Mouse (Mus musculus) midbrain, embryonic 10.5 days (tissue): ENCODE data around the gene Agtr1a. TPM values are rescaled to one million over a fixed set of nuclear protein-coding genes. Genes with fewer than 3 reads are reported as not detected.

Source experiments
- DNase-seq: peaks from one replicate; pipeline ENCODE4 v3.0.0-alpha.2; 2017; ENCODE audit warnings: low spot score
- H3K27ac ChIP-seq: fragments of 300-500 bp; sonication (generic); replicated peaks from 2 replicates; pipeline ENCODE4 v1.5.1; 2016; ENCODE audit warnings: mild to moderate bottlenecking
- H3K27me3 ChIP-seq: fragments of 300-500 bp; sonication (generic); 2 replicates; pipeline ENCODE4 v1.6.1; 2016; ENCODE audit warnings: low read depth, mild to moderate bottlenecking; ENCODE audit not compliant: poor library complexity, severe bottlenecking
- H3K36me3 ChIP-seq: fragments of 300-500 bp; sonication (generic); 2 replicates; pipeline ENCODE4 v1.6.1; 2016; ENCODE audit warnings: mild to moderate bottlenecking, moderate library complexity
- H3K4me1 ChIP-seq: fragments of 300-500 bp; sonication (generic); 2 replicates; pipeline ENCODE4 v1.6.1; 2016
- H3K4me3 ChIP-seq: fragments of 300-500 bp; sonication (generic); 2 replicates; pipeline ENCODE4 v1.5.1; 2016; ENCODE audit warnings: mild to moderate bottlenecking, moderate library complexity
- H3K9me3 ChIP-seq: fragments of 300-500 bp; sonication (generic); replicated peaks from 2 replicates; pipeline ENCODE4 v1.6.1; 2016; ENCODE audit warnings: mild to moderate bottlenecking
- WGBS: fragments of 180-500 bp; shearing (Covaris S2); methylation state at CpG from one replicate; pipeline ENCODE4 v1.1.7; 2016; 5-methylcytosine and 5-hydroxymethylcytosine counted together
- polyA plus RNA-seq: library from polyadenylated mRNA; unstranded; fragments of >200 nt; fragmentation: Nextera tagmentation; extraction: Ambion mirVana; gene quantifications from 2 replicates; pipeline ENCODE4 v1.2.1, GENCODE M21; 2016

The Agtr1a gene
- polyA plus RNA-seq, 1 experiment from 2014 or later = 1.00 TPM

DNA sequence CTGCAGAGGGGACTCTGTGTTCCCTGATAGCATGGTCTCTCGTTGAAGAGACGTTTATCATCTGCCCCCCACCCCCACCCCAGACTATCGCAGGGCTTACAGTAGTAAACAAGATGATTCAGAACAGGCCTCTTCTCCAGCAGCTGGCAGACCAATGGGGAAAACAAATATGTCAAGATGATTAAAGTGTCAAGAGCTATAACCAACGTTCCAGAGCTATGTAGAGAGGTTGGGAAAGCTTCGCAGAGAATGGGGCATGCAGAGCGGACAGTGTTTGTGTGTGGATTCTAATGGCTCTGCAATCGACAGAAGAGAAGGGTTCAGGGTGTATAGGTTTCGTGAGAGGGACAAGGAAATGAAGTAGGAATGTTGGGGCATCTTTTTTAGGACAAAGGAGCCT, 31.9 kb downstream of the Agtr1a start:
- Histone ChIP-seq H3K36me3 (no peaks in the 10 kb centered on the region), H3K4me1 (no peaks in the 10 kb centered on the region), H3K4me3 (no peak overlapping the region), H3K27ac (no peak overlapping the region), H3K9me3 (no peaks in the 10 kb centered on the region; the same call in 1 of the 2 replicates), H3K27me3 (no peaks in the 10 kb centered on the region)
- WGBS = 79% methylated on average over 8 of the region's 8 CpGs
- no peak for DNase-seq

DNA sequence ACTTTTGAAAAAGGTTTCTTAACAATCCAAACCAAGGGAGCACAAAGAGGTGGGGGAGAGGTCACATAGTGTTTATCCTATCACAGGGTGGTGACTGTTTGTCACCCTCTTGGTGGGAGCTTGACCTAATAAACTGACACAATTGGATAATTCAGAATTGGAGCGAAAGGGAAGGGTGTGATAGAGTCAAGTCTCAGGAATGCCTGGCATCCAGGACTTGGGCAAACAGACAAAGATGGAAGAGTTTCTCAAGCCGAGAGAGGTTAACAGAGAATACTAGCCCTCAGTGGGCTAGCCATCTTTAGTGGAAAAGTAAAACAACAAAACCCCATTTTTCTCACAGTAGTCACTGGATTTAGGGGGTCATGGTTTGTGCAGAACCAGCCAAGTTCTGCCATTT, 32.5 kb downstream of the Agtr1a start:
- H3K4me3 ChIP-seq = no peak overlapping the region
- no peak overlapping the region for H3K27ac ChIP-seq
- no peaks in the 10 kb centered on the region for H3K36me3 ChIP-seq
- H3K27me3 ChIP-seq = no peaks in the 10 kb centered on the region
- DNase-seq = no peak
- 63% methylated on average over 2 of the region's 2 CpGs for WGBS
- H3K9me3 ChIP-seq = no peaks in the 10 kb centered on the region; the same call in 1 of the 2 replicates
- no peaks in the 10 kb centered on the region for H3K4me1 ChIP-seq

DNA sequence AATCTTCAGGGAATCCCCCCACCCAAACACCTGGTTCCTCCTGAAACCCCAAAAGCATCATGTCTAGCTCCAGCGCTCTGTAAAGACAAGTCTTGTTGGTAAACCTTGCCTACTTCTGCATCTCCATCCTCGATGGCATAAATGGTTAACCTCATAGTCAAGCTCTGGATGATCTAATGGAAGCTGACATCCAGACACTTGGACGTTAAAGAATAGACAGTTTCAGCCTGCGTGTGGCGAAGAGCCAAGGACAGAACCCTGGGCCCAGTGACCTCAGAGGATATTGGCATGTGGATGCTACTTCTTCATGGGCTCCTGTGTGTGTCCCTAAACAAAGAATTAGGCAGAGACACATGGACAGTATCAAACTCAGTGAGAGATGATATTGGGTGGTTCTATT, 42.6 kb downstream of the Agtr1a start:
- WGBS = 91% methylated on average over 5 of the region's 5 CpGs
- Histone ChIP-seq H3K36me3 (no peaks in the 10 kb centered on the region), H3K27ac (no peak overlapping the region), H3K27me3 (no peaks in the 10 kb centered on the region), H3K4me3 (no peak overlapping the region), H3K4me1 (no peaks in the 10 kb centered on the region), H3K9me3 (no peaks in the 10 kb centered on the region)
- no peak for DNase-seq

DNA sequence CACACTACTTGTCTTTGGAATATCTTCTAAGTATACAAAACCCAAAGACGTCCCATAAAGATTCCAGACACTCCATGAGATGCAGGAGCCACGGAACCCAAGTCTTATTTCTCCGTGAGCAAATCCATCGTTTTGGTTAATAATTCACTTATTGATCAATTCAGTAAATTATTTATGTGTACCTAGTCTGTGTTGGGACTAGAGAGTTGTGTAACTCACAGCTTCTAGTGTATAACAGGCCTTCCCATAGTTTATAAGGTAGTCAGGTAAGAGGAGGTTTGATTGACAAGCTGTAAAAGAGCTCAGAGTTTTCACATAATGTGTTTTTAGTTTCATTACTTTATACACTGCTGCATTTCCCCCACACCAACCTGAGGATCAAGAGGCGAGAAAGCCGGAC, 48.9 kb downstream of the Agtr1a start:
- no peak overlapping the region for H3K27ac ChIP-seq
- no peaks in the 10 kb centered on the region for H3K9me3 ChIP-seq

DNA sequence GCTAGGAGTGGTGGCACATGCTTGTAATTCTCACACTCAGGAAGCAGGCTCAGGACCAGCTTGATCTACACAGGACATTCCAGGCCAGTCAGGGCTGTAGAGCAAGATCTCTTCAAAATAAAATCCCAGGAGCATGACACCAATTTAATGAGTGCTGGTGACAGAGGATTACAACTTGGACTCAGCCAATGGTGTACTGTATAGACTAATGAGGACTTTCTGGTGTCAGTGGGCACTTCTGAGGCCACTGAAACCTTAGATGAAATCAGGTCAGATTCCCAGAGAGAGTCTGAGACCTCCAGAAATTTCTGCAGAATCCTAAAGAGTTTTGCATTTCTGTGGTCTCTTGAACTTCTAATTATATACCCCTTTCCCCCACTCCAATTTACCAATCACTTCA, 57.9 kb downstream of the Agtr1a start:
- Histone ChIP-seq H3K36me3 (no peaks in the 10 kb centered on the region), H3K4me1 (no peaks in the 10 kb centered on the region), H3K27me3 (no peaks in the 10 kb centered on the region), H3K9me3 (peaks cover 6% of the 10 kb centered on the region; the same call in 1 of the 2 replicates), H3K4me3 (no peak overlapping the region), H3K27ac (no peak overlapping the region)
- no peak for DNase-seq

More for the DNA sequence above, 48.9 kb downstream of the Agtr1a start:
- DNase-seq = no peak
- H3K27me3 ChIP-seq = no peaks in the 10 kb centered on the region
- no peaks in the 10 kb centered on the region for H3K4me1 ChIP-seq
- H3K4me3 ChIP-seq = no peak overlapping the region
- WGBS = 88% methylated on average over 6 of the region's 6 CpGs
- no peaks in the 10 kb centered on the region for H3K36me3 ChIP-seq

DNA sequence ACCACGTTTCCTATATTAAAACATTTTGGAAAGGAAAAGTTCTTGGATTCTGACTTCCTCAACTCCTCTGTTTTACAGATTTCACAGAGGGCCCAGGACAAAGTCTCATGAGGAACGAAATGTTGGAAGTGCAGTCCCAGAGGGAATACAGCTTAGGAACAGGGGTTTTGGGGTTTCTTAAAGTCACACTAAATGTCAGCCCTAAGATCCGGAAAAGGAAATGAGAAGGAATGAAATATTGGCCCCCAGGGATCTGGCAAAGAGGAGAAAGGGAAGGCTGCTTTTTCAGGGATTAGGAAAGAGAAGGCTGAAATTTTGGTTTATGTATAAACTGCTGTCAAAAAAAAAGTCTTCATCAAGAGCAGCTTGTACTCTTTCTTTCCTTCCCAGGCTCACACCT, 60.2 kb downstream of the Agtr1a start:
- H3K27ac ChIP-seq = no peak overlapping the region
- H3K9me3 ChIP-seq = peaks cover 6% of the 10 kb centered on the region; the same call in 1 of the 2 replicates
- no peak for DNase-seq
- WGBS = 80% methylated on average over 3 of the region's 3 CpGs
- H3K4me1 ChIP-seq = peaks cover 3% of the 10 kb centered on the region; the same call in 1 of the 2 replicates
- H3K36me3 ChIP-seq = no peaks in the 10 kb centered on the region
- H3K4me3 ChIP-seq = no peak overlapping the region
- no peaks in the 10 kb centered on the region for H3K27me3 ChIP-seq

DNA sequence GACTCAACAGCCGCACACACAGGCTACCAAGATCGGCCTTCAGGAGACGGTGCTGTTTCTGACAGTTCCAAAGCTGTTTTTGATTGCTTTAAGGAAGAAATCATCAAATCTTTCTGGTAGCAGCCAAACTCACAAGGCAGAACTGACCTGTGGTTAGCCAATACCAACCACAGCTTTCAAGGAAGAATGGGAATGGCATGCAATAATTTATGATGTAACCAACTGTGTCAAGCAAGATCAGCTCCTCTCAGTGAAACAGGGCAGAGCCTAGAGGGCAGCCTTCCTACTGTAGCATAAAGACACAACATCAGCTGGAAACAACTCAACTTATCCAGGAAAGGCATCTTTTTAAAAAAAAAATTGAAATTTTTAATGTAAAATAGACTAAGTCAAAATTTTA, 62.6 kb downstream of the Agtr1a start:
- H3K9me3 ChIP-seq = no peaks in the 10 kb centered on the region
- H3K36me3 ChIP-seq = no peaks in the 10 kb centered on the region
- H3K27ac ChIP-seq = no peak overlapping the region
- 92% methylated on average over 3 of the region's 3 CpGs for WGBS
- DNase-seq = no peak
- no peak overlapping the region for H3K4me3 ChIP-seq
- no peaks in the 10 kb centered on the region for H3K27me3 ChIP-seq
- H3K4me1 ChIP-seq = peaks cover 3% of the 10 kb centered on the region; the same call in 1 of the 2 replicates

DNA sequence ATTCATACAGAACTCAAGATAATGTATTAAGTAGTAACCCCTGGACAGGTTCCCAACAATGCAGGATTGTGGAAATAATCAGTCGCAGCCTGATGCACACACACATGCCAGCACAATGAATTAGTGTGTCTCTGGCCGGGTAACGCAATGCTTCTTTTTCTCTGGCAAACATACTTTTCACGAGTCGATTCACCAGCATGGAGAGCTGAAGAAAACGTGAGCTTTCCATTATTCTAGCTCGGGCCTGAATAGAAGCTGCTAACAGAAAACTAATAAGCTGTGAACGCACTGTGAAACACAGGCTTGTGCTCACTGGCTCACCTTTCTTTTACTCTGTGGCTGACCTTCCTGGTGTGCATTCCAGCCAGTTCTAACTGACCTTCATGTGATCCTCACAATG, 64.4 kb downstream of the Agtr1a start:
- H3K9me3 ChIP-seq = no peaks in the 10 kb centered on the region
- no peak for DNase-seq
- H3K36me3 ChIP-seq = no peaks in the 10 kb centered on the region
- no peaks in the 10 kb centered on the region for H3K27me3 ChIP-seq
- 67% methylated on average over 8 of the region's 8 CpGs for WGBS
- peaks cover 3% of the 10 kb centered on the region; the same call in 1 of the 2 replicates for H3K4me1 ChIP-seq
- H3K27ac ChIP-seq = no peak overlapping the region
- no peak overlapping the region for H3K4me3 ChIP-seq

DNA sequence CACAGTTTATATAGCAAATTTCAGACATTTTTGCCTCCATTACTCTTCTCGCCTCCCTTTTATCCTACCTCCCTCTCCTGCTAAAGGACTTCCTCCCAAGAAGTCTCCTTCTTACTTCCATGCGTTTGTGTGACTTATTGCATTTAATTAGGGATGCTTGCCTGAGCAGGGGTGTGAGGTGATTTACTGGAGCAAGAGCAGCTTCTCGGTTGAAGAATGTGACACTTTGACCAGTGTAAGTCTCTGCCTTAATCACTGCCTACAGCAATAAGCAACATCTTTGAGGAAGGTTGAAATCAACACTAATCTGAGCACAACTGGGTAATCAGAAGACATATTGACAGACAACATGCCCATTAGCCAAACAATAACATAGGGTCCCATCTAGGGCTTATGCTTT, 67.6 kb downstream of the Agtr1a start:
- DNase-seq = no peak
- Histone ChIP-seq H3K9me3 (peaks cover 7% of the 10 kb centered on the region; the same call in 1 of the 2 replicates), H3K36me3 (no peaks in the 10 kb centered on the region), H3K4me3 (no peak overlapping the region), H3K27me3 (no peaks in the 10 kb centered on the region), H3K4me1 (peaks cover 3% of the 10 kb centered on the region; the same call in 1 of the 2 replicates), H3K27ac (no peak overlapping the region)
- 69% methylated on average over 3 of the region's 3 CpGs for whole genome bisulfite sequencing

DNA sequence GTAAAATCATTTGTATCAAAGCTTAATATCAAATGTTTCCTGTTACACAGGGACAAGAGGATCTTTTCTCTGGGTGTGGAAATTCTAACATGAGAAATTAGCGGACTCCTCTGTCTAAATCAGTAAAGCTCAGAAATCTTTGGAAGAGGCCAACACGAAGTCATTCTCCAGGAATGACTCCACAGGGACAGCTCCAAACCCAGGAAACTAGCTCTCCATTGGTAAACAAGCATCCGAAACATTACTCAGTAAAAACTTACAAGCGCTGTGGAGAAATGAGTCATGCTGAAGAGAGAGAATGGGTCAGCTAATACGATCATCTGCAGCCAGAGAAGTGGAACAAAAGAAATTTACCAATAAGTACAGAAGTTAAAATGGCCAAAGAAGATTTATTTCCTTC, 82.4 kb downstream of the Agtr1a start:
- DNase-seq = no peak
- Histone ChIP-seq H3K27me3 (no peaks in the 10 kb centered on the region), H3K4me3 (no peak overlapping the region), H3K4me1 (no peaks in the 10 kb centered on the region), H3K27ac (no peak overlapping the region), H3K9me3 (no peaks in the 10 kb centered on the region), H3K36me3 (no peaks in the 10 kb centered on the region)
- 87% methylated on average over 5 of the region's 5 CpGs for WGBS

DNA sequence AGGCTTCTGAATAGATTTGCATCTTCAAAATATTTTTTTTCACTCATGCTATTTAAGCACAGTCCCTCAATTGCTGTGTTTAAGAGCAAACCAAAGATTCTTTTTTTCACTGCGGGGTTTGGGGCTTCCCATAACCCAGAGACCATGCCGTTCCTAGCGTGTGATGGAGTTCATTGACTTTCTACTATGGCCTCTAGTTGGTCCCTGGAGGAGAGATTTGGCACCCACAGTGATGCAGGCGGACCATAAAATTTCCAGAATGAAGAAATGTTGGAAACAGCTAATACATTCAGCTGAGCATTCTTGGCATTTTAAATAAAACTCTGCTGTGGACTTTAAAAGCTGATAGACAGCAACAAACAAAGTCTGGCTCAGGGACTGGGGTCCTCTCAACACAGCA, 90.8 kb downstream of the Agtr1a start:
- WGBS = 89% methylated on average over 4 of the region's 4 CpGs
- no peak overlapping the region for H3K4me3 ChIP-seq
- H3K36me3 ChIP-seq = no peaks in the 10 kb centered on the region
- no peak for DNase-seq
- H3K27me3 ChIP-seq = no peaks in the 10 kb centered on the region
- no peak overlapping the region for H3K27ac ChIP-seq
- no peaks in the 10 kb centered on the region for H3K9me3 ChIP-seq
- H3K4me1 ChIP-seq = no peaks in the 10 kb centered on the region

DNA sequence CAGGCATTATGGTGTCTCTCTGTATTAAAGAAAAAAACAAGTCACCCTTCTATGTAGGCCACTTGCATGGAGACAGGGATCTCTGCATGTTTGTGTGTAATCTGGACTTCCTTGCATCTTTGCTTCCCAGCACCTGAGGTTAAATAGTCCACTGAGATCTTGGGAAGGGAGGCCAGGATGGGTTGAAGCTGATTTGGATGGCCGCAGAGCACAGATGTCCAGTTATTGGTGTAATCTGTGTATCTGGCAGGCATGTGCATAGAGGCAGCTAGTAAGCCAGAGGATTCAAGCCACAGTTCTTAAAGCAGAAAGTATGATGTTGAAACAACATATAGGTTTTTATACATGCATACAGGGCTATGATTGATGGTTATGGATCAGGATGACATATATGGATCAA, 91.2 kb downstream of the Agtr1a start:
- Histone ChIP-seq H3K4me3 (no peak overlapping the region), H3K27me3 (no peaks in the 10 kb centered on the region), H3K4me1 (no peaks in the 10 kb centered on the region), H3K27ac (no peak overlapping the region), H3K9me3 (no peaks in the 10 kb centered on the region), H3K36me3 (no peaks in the 10 kb centered on the region)
- WGBS = 94% methylated on average over 1 of the region's 1 CpGs
- DNase-seq = no peak
